8 mouse cellular contexts compared by ENCODE assay signal in genomic region chr7:16982859-16983568, GRCm38 (mm10). TPM values are rescaled to one million over a fixed set of nuclear protein-coding genes. Genes with fewer than 3 reads are reported as not detected.
A peak's percentile ranks its signal among the peaks of the same experiment; 100 is the strongest.
DNase-seq lines count a peak whose midpoint lies in the region; ATAC-seq and TF ChIP-seq lines count a peak whose summit lies in the region.

Gene Gm42372, plus strand, starts transcription at chr7:16983086.

- no peaks in the 10 kb centered on the region for H3K36me3 ChIP-seq in embryonic facial prominence, embryonic 11.5 days (replicated peaks; ENCODE audit: control insufficient read depth, insufficient read depth, low read depth, low read length)
- no peaks in the 10 kb centered on the region for H3K36me3 ChIP-seq in hindbrain, embryonic 13.5 days
- no peaks in the 10 kb centered on the region for H3K36me3 ChIP-seq in midbrain, embryonic 14.5 days (ENCODE audit: control insufficient read depth, insufficient read depth, low read length)
- no peaks in the 10 kb centered on the region for H3K36me3 ChIP-seq in spleen, adult 2 months (ENCODE audit: control insufficient read depth, insufficient read depth, low read length)

- TF ChIP-seq POLR2A in spleen, adult 2 months (IDR thresholded peaks at IDR 0.05; ENCODE audit: low read depth, low read length): no peak

- peak within 1 kb of the TSS; percentile 15 for H3K4me3 ChIP-seq in embryonic facial prominence, embryonic 11.5 days (ENCODE audit: low read depth, low read length)
- H3K4me3 ChIP-seq in hindbrain, embryonic 13.5 days: peak within 1 kb of the TSS; percentile 51
- H3K4me3 ChIP-seq in midbrain, embryonic 14.5 days (replicated peaks; ENCODE audit: low read depth, low read length): peak within 1 kb of the TSS; percentile 45
- peak within 1 kb of the TSS; percentile 44; the same call in 1 of the 2 replicates for H3K4me3 ChIP-seq in spleen, adult 2 months (ENCODE audit: extremely low read depth, insufficient read depth, insufficient read length)

- intact Hi-C loops in left cerebral cortex, postnatal 10 days (cut with DNase I): no loop called here

- DNase-seq in WW6 (ENCODE audit: low read depth, low spot score): peak; percentile 58
- DNase-seq in embryonic facial prominence, embryonic 11.5 days (ENCODE audit: low spot score): peak; percentile 91
- DNase-seq in left cerebral cortex, postnatal 10 days (ENCODE audit: extremely low spot score in 1 of 2, low spot score in 2 of 2): peak; percentile 90 to 93
- DNase-seq in midbrain, embryonic 14.5 days: peak; percentile 96
- peak; percentile 61 to 63 for DNase-seq in spleen, adult 2 months (ENCODE audit: low read depth in 1 of 2, low spot score in 2 of 2)
- no peak for DNase-seq in ovary, postnatal 36 days (ENCODE audit: low spot score)

- H3K4me2 ChIP-seq in embryonic facial prominence, embryonic 11.5 days (ENCODE audit: low read depth, low read length): peak within 1 kb of the TSS; percentile 47
- peak within 1 kb of the TSS; percentile 77 for H3K4me2 ChIP-seq in hindbrain, embryonic 13.5 days
- H3K4me2 ChIP-seq in midbrain, embryonic 14.5 days (ENCODE audit: low read length): peak within 1 kb of the TSS; percentile 86

- H3K27me3 ChIP-seq in embryonic facial prominence, embryonic 11.5 days (ENCODE audit: control insufficient read depth, insufficient read depth, low read length): no peaks in the 10 kb centered on the region
- no peaks in the 10 kb centered on the region for H3K27me3 ChIP-seq in hindbrain, embryonic 13.5 days
- H3K27me3 ChIP-seq in midbrain, embryonic 14.5 days (ENCODE audit: control insufficient read depth, insufficient read depth, low read length): no peaks in the 10 kb centered on the region
- H3K27me3 ChIP-seq in spleen, adult 2 months (ENCODE audit: control insufficient read depth, insufficient read depth, low read length): no peaks in the 10 kb centered on the region

- TF ChIP-seq CTCF in spleen, adult 2 months (IDR thresholded peaks at IDR 0.05; ENCODE audit: extremely low read depth, insufficient read depth, insufficient read length, insufficient replicate concordance): no peak

- H3K27ac ChIP-seq in embryonic facial prominence, embryonic 11.5 days (replicated peaks; ENCODE audit: low read depth, low read length): no peak within 1 kb of the TSS
- H3K27ac ChIP-seq in hindbrain, embryonic 13.5 days: peak within 1 kb of the TSS; percentile 63
- peak within 1 kb of the TSS; percentile 71 for H3K27ac ChIP-seq in midbrain, embryonic 14.5 days (replicated peaks; ENCODE audit: low read depth, low read length)
- H3K27ac ChIP-seq in spleen, adult 2 months (ENCODE audit: insufficient read depth, low read length): no peak within 1 kb of the TSS

- ATAC-seq in CD4-positive, CD25-positive, alpha-beta regulatory T cell, adult 4 months: peak; percentile 95
- 0 out of 2 replicates have a peak, but pooled peaks have one; percentile 26 for ATAC-seq in embryonic facial prominence, embryonic 11.5 days (replicated peaks; ENCODE audit: insufficient number of reproducible peaks, low FRiP score, low TSS enrichment, low read depth)
- ATAC-seq in hindbrain, embryonic 13.5 days (ENCODE audit: low FRiP score): peak; percentile 72
- ATAC-seq in midbrain, embryonic 14.5 days (ENCODE audit: low FRiP score, low TSS enrichment): peak; percentile 82

- H3K9ac ChIP-seq in embryonic facial prominence, embryonic 11.5 days (replicated peaks; ENCODE audit: low read length): 0 out of 2 replicates have a peak within 1 kb of the TSS, but pooled peaks have one; percentile 2
- peak within 1 kb of the TSS; percentile 74 for H3K9ac ChIP-seq in hindbrain, embryonic 13.5 days
- H3K9ac ChIP-seq in midbrain, embryonic 14.5 days (replicated peaks; ENCODE audit: low read length): peak within 1 kb of the TSS; percentile 67

- H3K9me3 ChIP-seq in embryonic facial prominence, embryonic 11.5 days (replicated peaks; ENCODE audit: control insufficient read depth, low read length): no peaks in the 10 kb centered on the region
- H3K9me3 ChIP-seq in hindbrain, embryonic 13.5 days: no peaks in the 10 kb centered on the region
- no peaks in the 10 kb centered on the region for H3K9me3 ChIP-seq in midbrain, embryonic 14.5 days (ENCODE audit: control insufficient read depth, low read length)

- H3K4me1 ChIP-seq in embryonic facial prominence, embryonic 11.5 days (ENCODE audit: control insufficient read depth, insufficient read depth, low read length): peaks cover 8% of the 10 kb centered on the region; the same call in 1 of the 2 replicates
- H3K4me1 ChIP-seq in hindbrain, embryonic 13.5 days (replicated peaks): peaks cover 66% of the 10 kb centered on the region
- peaks cover 37% of the 10 kb centered on the region; the same call in 1 of the 2 replicates for H3K4me1 ChIP-seq in midbrain, embryonic 14.5 days (ENCODE audit: control insufficient read depth, insufficient read depth, low read length)
- no peaks in the 10 kb centered on the region; the same call in 1 of the 2 replicates for H3K4me1 ChIP-seq in spleen, adult 2 months (ENCODE audit: control insufficient read depth, insufficient read depth, insufficient read length)

- WGBS in embryonic facial prominence, embryonic 11.5 days: 20% methylated on average over 26 of the region's 26 CpGs
- WGBS in hindbrain, embryonic 13.5 days: 21% methylated on average over 26 of the region's 26 CpGs
- 17% methylated on average over 26 of the region's 26 CpGs for WGBS in midbrain, embryonic 14.5 days
- 39% methylated on average over 26 of the region's 26 CpGs for WGBS in spleen, adult 2 months

RNA-seq across cellular contexts. Expression of gene Gm42372, which starts in this region (rescaled TPM):
- polyA plus RNA-seq in CD4-positive, CD25-positive, alpha-beta regulatory T cell, adult 4 months (2017; shearing (Covaris generic)): 1 to 10 TPM; 4.8 to 4.9 TPM
- 0.52 and 0.63 TPM in 2 replicates for polyA plus RNA-seq in embryonic facial prominence, embryonic 11.5 days (2014; fragmentation: Nextera tagmentation; extraction: Ambion mirVana)
- polyA plus RNA-seq in hindbrain, embryonic 13.5 days (2015; fragmentation: Nextera tagmentation; extraction: Ambion mirVana): 3.7 and 4.4 TPM in 2 replicates
- 10 to 100 TPM; 52.6 to 57.6 TPM for total RNA-seq in left cerebral cortex, postnatal 10 days (2021)
- 6.4 and 8.7 TPM in 2 replicates for polyA plus RNA-seq in midbrain, embryonic 14.5 days (2014; fragmentation: Nextera tagmentation; extraction: Ambion mirVana)
- polyA plus RNA-seq in spleen, adult 2 months (2012; rRNA removed): 0.40 and 0.42 TPM in 2 replicates

Comparison
In these comparisons a context has a peak if more than half of its experiments do, and no peak if none do; other contexts are left out.
1. Peak in DNase-seq, ATAC-seq, H3K4me3 ChIP-seq, H3K9ac ChIP-seq and H3K4me2 ChIP-seq in embryonic facial prominence, embryonic 11.5 days; RNA of the gene not detected or under 1 TPM.
2. Peak in DNase-seq and H3K4me3 ChIP-seq in spleen, adult 2 months; RNA of the gene not detected or under 1 TPM.
3. ATAC-seq: peak in every context shown above with its lines; median percentile 95 in CD4-positive, CD25-positive, alpha-beta regulatory T cell, adult 4 months; 82 in midbrain, embryonic 14.5 days; 72 in hindbrain, embryonic 13.5 days; 26 in embryonic facial prominence, embryonic 11.5 days.
4. H3K27ac ChIP-seq: peak in hindbrain, embryonic 13.5 days (single experiment) and midbrain, embryonic 14.5 days (single experiment); none in embryonic facial prominence, embryonic 11.5 days (single experiment) and spleen, adult 2 months (single experiment).
5. H3K9ac ChIP-seq: peak in every context shown above with its lines; median percentile 74 in hindbrain, embryonic 13.5 days; 67 in midbrain, embryonic 14.5 days; 2 in embryonic facial prominence, embryonic 11.5 days.
6. Peak in every context shown above with its lines, with median percentiles within 50 percentile points of each other: H3K4me2 ChIP-seq and H3K4me3 ChIP-seq.